Mouse (Mus musculus) myocyte (in vitro differentiated cells): ENCODE measurements around the gene D630036H23Rik. TPM values are rescaled to one million over a fixed set of nuclear protein-coding genes. Genes with fewer than 3 reads are reported as not detected.
A peak's percentile ranks its signal among the peaks of the same experiment; 100 is the strongest.

Experiments used
- H3K27me3 ChIP-seq: one replicate; pipeline ENCODE4 v1.6.1; 2011; ENCODE audit not compliant: control insufficient read depth, insufficient read depth, insufficient read length
- H3K36me3 ChIP-seq: one replicate; pipeline ENCODE4 v1.6.1; 2011; ENCODE audit not compliant: control insufficient read depth, insufficient read depth
- H3K4me2 ChIP-seq: one replicate; pipeline ENCODE4 v1.6.1; 2011; ENCODE audit warnings: low read depth, control low read depth
- H3K4me3 ChIP-seq: one replicate; pipeline ENCODE4 v1.5.1; 2011; ENCODE audit warnings: mild to moderate bottlenecking, control low read depth, moderate library complexity
- H3K79me2 ChIP-seq: one replicate; pipeline ENCODE4 v1.6.1; 2011; ENCODE audit not compliant: control insufficient read depth, insufficient read depth
- H3ac ChIP-seq: one replicate; pipeline ENCODE4 v1.6.1; 2011; ENCODE audit not compliant: control insufficient read depth, insufficient read length
- CEBPB ChIP-seq: IDR thresholded peaks from 2 replicates; pipeline ENCODE4 v1.6.1; 2011; ENCODE audit warnings: mild to moderate bottlenecking, moderate library complexity; ENCODE audit not compliant: poor library complexity, insufficient read depth, severe bottlenecking
- E2F4 ChIP-seq: IDR thresholded peaks from one replicate; pipeline ENCODE4 v1.6.1; 2011; ENCODE audit warnings: mild to moderate bottlenecking, control low read depth, moderate library complexity; ENCODE audit not compliant: insufficient read depth
- MAX ChIP-seq: IDR thresholded peaks from one replicate; pipeline ENCODE4 v1.6.1; 2011; ENCODE audit warnings: low read depth, mild to moderate bottlenecking, control low read depth
- MYOD1 ChIP-seq, 3 experiments: IDR thresholded peaks; one replicate each; pipeline ENCODE4 v1.6.1; 2011; ENCODE audit warnings: control low read depth in 2 of 3, low read depth in 2 of 3, mild to moderate bottlenecking in 2 of 3, moderate library complexity in 1 of 3; ENCODE audit not compliant: insufficient read length in 2 of 3, control insufficient read depth in 1 of 3
- MYOG ChIP-seq, 3 experiments: IDR thresholded peaks; one replicate each; pipeline ENCODE4 v1.6.1; 2011; ENCODE audit warnings: control low read depth in 2 of 3, low read depth in 2 of 3, mild to moderate bottlenecking in 2 of 3; ENCODE audit not compliant: insufficient read length in 2 of 3, control insufficient read depth in 1 of 3, insufficient read depth in 1 of 3
- POLR2A ChIP-seq: IDR thresholded peaks from one replicate; pipeline ENCODE4 v1.6.1; 2011; ENCODE audit warnings: low read depth, mild to moderate bottlenecking, control low read depth, moderate library complexity; ENCODE audit not compliant: insufficient read length
- POLR2AphosphoS2 ChIP-seq: IDR thresholded peaks from one replicate; pipeline ENCODE4 v1.6.1; 2011; ENCODE audit warnings: low read depth, control low read depth; ENCODE audit not compliant: insufficient read length
- REST ChIP-seq: IDR thresholded peaks from one replicate; pipeline ENCODE4 v1.6.1; 2011; ENCODE audit warnings: mild to moderate bottlenecking, control low read depth, moderate library complexity; ENCODE audit not compliant: insufficient read depth, insufficient read length
- SRF ChIP-seq: IDR thresholded peaks from one replicate; pipeline ENCODE4 v1.6.1; 2011; ENCODE audit warnings: low read depth; ENCODE audit not compliant: control insufficient read depth, insufficient read length
- TCF12 ChIP-seq: IDR thresholded peaks from one replicate; pipeline ENCODE4 v1.6.1; 2011; ENCODE audit warnings: mild to moderate bottlenecking, control low read depth; ENCODE audit not compliant: poor library complexity, insufficient read depth, severe bottlenecking
- TCF3 ChIP-seq: IDR thresholded peaks from one replicate; pipeline ENCODE4 v1.6.1; 2011; ENCODE audit warnings: low read depth, control low read depth; ENCODE audit not compliant: insufficient read length
- USF1 ChIP-seq: IDR thresholded peaks from one replicate; pipeline ENCODE4 v1.6.1; 2011; ENCODE audit warnings: low read depth, mild to moderate bottlenecking, control low read depth, moderate library complexity
- polyA plus RNA-seq: library from polyadenylated mRNA; unstranded; fragments of >200 nt; fragmentation: generic; extraction: Trizol; gene quantifications from one replicate; pipeline ENCODE4 v1.2.1, GENCODE M21; 2012; ENCODE audit warnings: missing spikeins

D630036H23Rik gene
- polyA plus RNA-seq: 0.24 TPM

DNA sequence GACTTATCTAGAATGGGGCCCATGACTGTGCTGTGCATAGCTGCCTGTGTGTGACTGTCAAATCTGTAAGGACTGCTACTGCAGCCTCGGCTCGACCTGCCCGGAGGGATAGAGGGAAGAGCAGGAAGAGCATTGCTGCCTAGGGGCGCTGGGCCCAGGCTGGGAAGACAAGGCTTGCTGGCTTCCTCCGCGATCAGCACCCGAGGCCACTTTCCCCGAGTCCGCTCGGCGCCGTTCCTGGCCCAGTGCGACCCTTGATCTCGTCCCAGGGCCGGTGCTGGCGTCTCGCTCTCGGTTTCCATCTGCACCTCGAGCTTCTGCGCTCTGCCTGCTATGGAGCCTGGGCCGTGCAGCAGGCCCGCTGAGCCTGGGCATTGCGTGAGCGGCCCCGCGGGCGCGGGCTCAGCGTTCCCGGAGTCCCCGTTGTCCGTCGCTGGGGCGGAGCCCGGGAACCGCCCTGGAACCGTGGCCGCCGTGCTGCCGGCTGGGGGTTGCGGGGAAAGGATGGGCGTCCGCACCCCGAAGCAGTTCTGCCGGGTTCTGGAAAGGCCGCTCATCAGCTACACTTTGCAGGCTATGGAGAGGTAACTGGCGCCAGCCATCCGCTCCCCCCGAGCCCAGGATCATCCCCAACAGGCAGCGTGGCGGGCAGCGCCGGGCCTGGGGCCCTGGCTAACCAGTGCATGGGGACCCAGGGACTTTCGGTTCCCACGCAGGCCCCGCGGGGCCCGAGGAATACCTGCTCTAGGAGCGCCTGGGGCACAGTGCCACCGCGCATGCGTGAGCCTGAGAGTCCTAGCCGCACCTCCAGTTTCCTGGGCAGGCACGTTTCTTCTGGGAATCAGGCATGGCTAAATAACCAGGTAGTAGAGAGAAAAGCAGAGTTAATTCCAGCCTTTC lies at the start of gene D630036H23Rik, which contains the start of gene Ispd:
Gene D630036H23Rik, minus strand, starts transcription at position 741 of the 900 bp plus-strand sequence.
Gene Ispd, plus strand, starts transcription at position 10 of the 900 bp plus-strand sequence.
- Histone ChIP-seq H3K4me2 (peak within 1 kb of the TSS; percentile 60), H3K27me3 (no peaks in the 10 kb centered on the region), H3K4me3 (peak within 1 kb of the TSS; percentile 26), H3ac (peak within 1 kb of the TSS; percentile 26), H3K79me2 (no peaks in the 10 kb centered on the region), H3K36me3 (no peaks in the 10 kb centered on the region)
- peak; percentile 35 for TF ChIP-seq POLR2A
- TF ChIP-seq MYOG (IDR thresholded peaks at IDR 0.05; ENCODE audit: control insufficient read depth in 1 of 3, insufficient read depth in 1 of 3, insufficient read length in 2 of 3, low read depth in 2 of 3): peak in 1 of 3 experiments; percentile 4
- TF ChIP-seq CEBPB: no peak
- TF ChIP-seq TCF12: no peak
- no peak for TF ChIP-seq MAX

DNA sequence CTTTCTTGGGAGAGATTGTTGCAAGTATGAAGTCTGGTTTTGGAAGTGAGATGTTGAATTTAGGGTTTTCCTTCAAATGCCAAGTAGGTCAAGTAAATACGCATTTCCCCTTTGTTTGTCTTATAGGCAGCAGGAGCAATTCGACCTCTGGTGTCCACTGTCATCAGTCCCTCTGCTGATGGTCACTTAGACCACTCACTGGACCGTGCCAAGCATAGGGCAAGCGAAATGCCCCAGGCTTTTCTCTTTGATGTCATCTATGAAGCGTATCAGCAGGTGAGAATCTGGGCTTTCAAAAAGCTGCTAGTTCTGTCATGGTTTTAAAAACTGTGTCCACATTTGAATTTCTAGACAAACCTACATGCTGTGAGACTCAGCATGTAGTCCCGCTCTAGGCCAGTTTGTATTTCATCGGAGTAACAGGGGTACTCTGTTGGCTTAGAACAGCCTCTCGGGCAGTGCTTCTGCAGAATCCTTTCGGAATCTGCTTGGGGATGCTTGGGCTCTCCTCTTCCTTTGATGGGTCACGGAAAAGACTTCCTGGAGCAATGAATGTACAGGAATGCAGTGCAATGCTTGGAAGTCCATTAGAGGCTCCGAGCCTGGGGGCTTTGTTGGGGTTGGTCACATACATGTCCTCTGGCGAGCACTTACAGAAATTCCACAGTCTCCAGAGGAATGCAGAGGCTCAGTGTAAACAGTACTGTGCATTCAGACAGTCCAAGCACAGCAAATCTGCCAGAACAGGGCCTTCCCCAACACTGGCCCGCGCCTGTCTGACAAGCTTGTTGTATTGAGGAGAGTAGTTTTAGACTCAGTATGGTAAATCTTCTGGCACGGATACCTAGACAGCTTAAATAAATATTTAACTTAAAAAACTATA lies 44.4 kb upstream of the D630036H23Rik start:
- Histone ChIP-seq H3K36me3 (no peaks in the 10 kb centered on the region), H3ac (no peak overlapping the region), H3K79me2 (no peaks in the 10 kb centered on the region), H3K4me2 (no peak overlapping the region), H3K27me3 (no peaks in the 10 kb centered on the region), H3K4me3 (no peak overlapping the region)
- TF ChIP-seq CEBPB (no peak), MAX (no peak), E2F4 (no peak), SRF (no peak), TCF3 (no peak)

DNA sequence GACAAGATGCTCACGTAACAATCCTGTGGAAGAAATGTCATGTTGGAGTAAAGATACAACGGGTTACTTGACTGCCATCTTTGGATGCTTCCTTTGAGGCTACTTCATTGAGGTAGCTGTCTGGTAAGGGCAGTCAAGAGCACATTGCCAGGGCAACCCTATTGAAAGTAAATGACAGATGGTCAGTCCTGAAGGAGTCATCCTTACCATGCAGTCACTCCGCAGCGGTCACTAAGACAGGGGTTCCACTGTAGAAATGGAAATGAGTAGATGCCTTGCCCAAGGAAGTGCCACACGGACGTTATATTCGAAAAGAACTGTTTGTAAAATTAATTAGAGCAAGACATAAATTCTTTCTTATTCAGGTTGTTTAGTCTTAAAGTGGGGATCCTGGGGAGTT lies 43.3 kb upstream of the D630036H23Rik start:
- Histone ChIP-seq H3ac (no peak overlapping the region), H3K79me2 (no peaks in the 10 kb centered on the region), H3K4me3 (no peak overlapping the region), H3K4me2 (no peak overlapping the region), H3K27me3 (no peaks in the 10 kb centered on the region), H3K36me3 (no peaks in the 10 kb centered on the region)
- TF ChIP-seq CEBPB: no peak
- TF ChIP-seq MAX: no peak
- TF ChIP-seq MYOG (IDR thresholded peaks at IDR 0.05; ENCODE audit: control insufficient read depth in 1 of 3, insufficient read depth in 1 of 3, insufficient read length in 2 of 3, low read depth in 2 of 3): no peak
- no peak for TF ChIP-seq E2F4
- no peak for TF ChIP-seq MYOD1 (IDR thresholded peaks at IDR 0.05; ENCODE audit: control insufficient read depth in 1 of 3, insufficient read length in 2 of 3, low read depth in 2 of 3)
- no peak for TF ChIP-seq TCF3

- H3K36me3 ChIP-seq: no peaks in the 10 kb centered on the region
- no peak overlapping the region for H3K4me3 ChIP-seq
- TF ChIP-seq E2F4 (no peak), MYOD1 (IDR thresholded peaks at IDR 0.05; ENCODE audit: control insufficient read depth in 1 of 3, insufficient read length in 2 of 3, low read depth in 2 of 3) (no peak), MAX (no peak), TCF3 (no peak), USF1 (no peak), TCF12 (no peak), REST (no peak), CEBPB (no peak), MYOG (IDR thresholded peaks at IDR 0.05; ENCODE audit: control insufficient read depth in 1 of 3, insufficient read depth in 1 of 3, insufficient read length in 2 of 3, low read depth in 2 of 3) (no peak), SRF (no peak), POLR2A (no peak), POLR2AphosphoS2 (no peak)
- no peak overlapping the region for H3ac ChIP-seq
- H3K4me2 ChIP-seq: no peak overlapping the region
- no peaks in the 10 kb centered on the region for H3K79me2 ChIP-seq
- no peaks in the 10 kb centered on the region for H3K27me3 ChIP-seq
Observed at GRCm38 (mm10) chr12:36423677-36424076, 41.7 kb upstream of the D630036H23Rik start.
